Mouse (Mus musculus): Measurements from ENCODE around the gene Stfa1. TPM values are rescaled to one million over a fixed set of nuclear protein-coding genes. Genes with fewer than 3 reads are reported as not detected.

The Stfa1 gene
- not detected in 2 replicates for polyA plus RNA-seq (2012; rRNA removed; ENCODE audit: low replicate concordance)

DNA sequence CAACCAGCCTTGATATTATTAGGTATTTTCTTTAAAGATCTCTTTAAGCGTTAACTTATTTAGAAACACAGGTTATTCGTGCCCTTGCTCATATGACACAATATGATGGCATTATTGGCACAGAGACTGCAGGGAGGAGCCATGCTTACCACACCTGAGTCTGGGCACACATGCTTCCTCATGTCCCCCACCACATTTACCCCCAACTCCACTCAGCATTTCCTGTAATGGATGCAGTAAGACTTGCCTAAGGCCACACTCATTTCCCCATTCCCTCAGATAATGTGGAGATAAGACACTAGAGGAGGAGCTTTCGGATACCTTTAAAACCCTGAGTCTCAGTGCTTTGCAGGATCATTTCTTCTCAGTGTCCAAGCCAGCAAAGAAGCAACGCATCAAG lies at the start of gene Stfa1:
TSS of gene Stfa1 (plus strand) at position 156 of the 400 bp plus-strand sequence.

DNA sequence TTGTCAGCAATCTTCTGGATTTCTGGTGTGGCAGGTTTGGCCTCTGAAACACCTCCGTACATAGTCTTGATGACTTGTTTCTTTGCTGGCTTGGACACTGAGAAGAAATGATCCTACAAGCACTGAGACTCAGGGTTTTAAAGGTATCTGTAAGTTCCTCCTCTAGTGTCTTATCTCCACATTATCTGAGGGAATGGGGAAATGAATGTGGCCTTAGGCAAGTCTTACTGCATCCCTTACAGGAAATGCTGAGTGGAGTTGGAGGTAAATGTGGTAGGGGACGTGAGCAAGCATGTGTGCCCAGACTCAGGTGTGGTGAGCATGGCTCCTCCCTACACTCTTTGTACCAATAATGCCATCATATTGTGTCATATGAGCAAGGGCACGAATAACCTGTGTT lies 57.5 kb downstream of the Stfa1 start, which contains the start of gene BC117090:
TSS of gene BC117090 (minus strand) at position 101 of the 400 bp plus-strand sequence.

Other genes with a start within 250 kb of the Stfa1 start
- gene Wdr5b, start 235.8 kb upstream of the Stfa1 start, polyA plus RNA-seq (2012; rRNA removed; ENCODE audit: low replicate concordance) = 3.1 and 3.7 TPM in 2 replicates
- 44.6 and 93.4 TPM in 2 replicates for gene Fam162a, start 205.4 kb upstream of the Stfa1 start, polyA plus RNA-seq (2012; rRNA removed; ENCODE audit: low replicate concordance)
- gene Ccdc58, start 205.3 kb upstream of the Stfa1 start, polyA plus RNA-seq (2012; rRNA removed; ENCODE audit: low replicate concordance) = 6.6 and 7.4 TPM in 2 replicates
- not detected in 2 replicates for gene Csta1, start 145.7 kb upstream of the Stfa1 start, polyA plus RNA-seq (2012; rRNA removed; ENCODE audit: low replicate concordance)
- not detected in 2 replicates for gene Stfa2l1, start 120.1 kb upstream of the Stfa1 start, polyA plus RNA-seq (2012; rRNA removed; ENCODE audit: low replicate concordance)
- gene Gm5483, start 92.7 kb upstream of the Stfa1 start, polyA plus RNA-seq (2012; rRNA removed; ENCODE audit: low replicate concordance) = not detected in 2 replicates
- not detected in 2 replicates for gene Gm5416, start 66.5 kb upstream of the Stfa1 start, polyA plus RNA-seq (2012; rRNA removed; ENCODE audit: low replicate concordance)
- not detected in 2 replicates for gene 2010005H15Rik, start 55.5 kb upstream of the Stfa1 start, polyA plus RNA-seq (2012; rRNA removed; ENCODE audit: low replicate concordance)
- not detected in 2 replicates for gene BC117090, start 57.4 kb downstream of the Stfa1 start, polyA plus RNA-seq (2012; rRNA removed; ENCODE audit: low replicate concordance)
- not detected in 2 replicates for gene BC100530, start 90.8 kb downstream of the Stfa1 start, polyA plus RNA-seq (2012; rRNA removed; ENCODE audit: low replicate concordance)
- gene Stfa2, start 131.5 kb downstream of the Stfa1 start, polyA plus RNA-seq (2012; rRNA removed; ENCODE audit: low replicate concordance) = not detected in 2 replicates
- gene Stfa3, start 178.4 kb downstream of the Stfa1 start, polyA plus RNA-seq (2012; rRNA removed; ENCODE audit: low replicate concordance) = not detected in 2 replicates

All from subcutaneous adipose tissue, adult 2 months (tissue).